Mouse (Mus musculus) left cerebral cortex, adult 2 months (tissue): ENCODE data around the gene Eif3j1. TPM values are rescaled to one million over a fixed set of nuclear protein-coding genes. Genes with fewer than 3 reads are reported as not detected.
"Not testable (repeated sequence)": the region's sequence is repeated elsewhere in the genome, so short reads cannot be mapped to it uniquely, and the experiment has no call there.

Experiments
- DNase-seq, 2 experiments: peaks; one replicate each; pipeline ENCODE4 v3.0.0; 2021 to 2022; ENCODE audit warnings: low spot score in 2 of 2, mixed read lengths in 1 of 2; ENCODE audit errors: extremely low spot score in 1 of 2
- H3K27ac ChIP-seq: fragments of 200-600 bp; 2 replicates; pipeline ENCODE4 v1.8.1; 2022
- H3K4me3 ChIP-seq: fragments of 200-600 bp; 2 replicates; pipeline ENCODE4 v1.8.1; 2022
- CTCF ChIP-seq: fragments of 200-600 bp; IDR thresholded peaks from 2 replicates; pipeline ENCODE4 v1.8.1; 2022; ENCODE audit warnings: antibody characterized with exemption, mild to moderate bottlenecking, moderate library complexity
- intact Hi-C: fragments of 180-260 bp; cut with DNase I; formaldehyde crosslinking; loops from one replicate; pipeline ENCODE4 v1.15.1; 2025
- microRNA-seq, 2 experiments: library from miRNA; unstranded; fragments of <30 nt; microRNA quantifications; one replicate each; pipeline ENCODE4 v1.2.0; 2021
- total RNA-seq, 2 experiments: library from RNA; stranded (reverse); gene quantifications; 2 replicates each; pipeline ENCODE4 v1.2.3; 2021

Eif3j1 gene
- total RNA-seq, 2 experiments from 2014 or later: 18.3 to 18.5 TPM

- intact Hi-C loops: no loop called here
- Histone ChIP-seq H3K27ac (no peak overlapping the region), H3K4me3 (no peak overlapping the region)
- TF ChIP-seq CTCF: no peak
- no peak for DNase-seq
These were observed 31.2 kb downstream of the Eif3j1 start for GRCm38 (mm10) chr2:122059365-122060115.

- no peak overlapping the region for H3K27ac ChIP-seq
- peak; percentile 45 for TF ChIP-seq CTCF
- no peak overlapping the region for H3K4me3 ChIP-seq
- intact Hi-C loops: no loop called here
- DNase-seq: peak in 1 of 2 experiments; percentile 27
These were observed 37.0 kb downstream of the Eif3j1 start for GRCm38 (mm10) chr2:122065200-122065969.

GRCm38 (mm10) chr2:122066241-122066640 lies 37.9 kb downstream of the Eif3j1 start:
- DNase-seq: no peak
- Histone ChIP-seq H3K4me3 (no peak overlapping the region), H3K27ac (no peak overlapping the region)
- intact Hi-C loops: no loop called here
- TF ChIP-seq CTCF: no peak

- no peak for DNase-seq
- intact Hi-C loops: no loop called here
- H3K27ac ChIP-seq: no peak overlapping the region
- no peak overlapping the region for H3K4me3 ChIP-seq
- TF ChIP-seq CTCF: no peak
These were observed 41.0 kb downstream of the Eif3j1 start for GRCm38 (mm10) chr2:122069144-122069912.

GRCm38 (mm10) chr2:122069922-122070321 lies 41.6 kb downstream of the Eif3j1 start:
- intact Hi-C loops: loop anchor here (2.0 to 5.0 kb wide), 3 partner anchors 91 to 232 kb away; partner anchors contain the start of gene Trim69
- TF ChIP-seq CTCF: peak; percentile 82
- DNase-seq: peak in 1 of 2 experiments; percentile 54
- H3K27ac ChIP-seq: no peak overlapping the region
- H3K4me3 ChIP-seq: no peak overlapping the region

- no peak for DNase-seq
- no peak overlapping the region for H3K27ac ChIP-seq
- H3K4me3 ChIP-seq: no peak overlapping the region
- no peak for TF ChIP-seq CTCF
- intact Hi-C loops: no loop called here
These were observed 53.5 kb downstream of the Eif3j1 start for GRCm38 (mm10) chr2:122081728-122082456.

GRCm38 (mm10) chr2:122086446-122086845 lies 58.1 kb downstream of the Eif3j1 start:
- no peak overlapping the region for H3K4me3 ChIP-seq
- no peak overlapping the region for H3K27ac ChIP-seq
- no peak for TF ChIP-seq CTCF
- no peak for DNase-seq
- intact Hi-C loops: no loop called here

GRCm38 (mm10) chr2:122093844-122094243 lies 65.5 kb downstream of the Eif3j1 start:
- intact Hi-C loops: no loop called here
- H3K27ac ChIP-seq: no peak overlapping the region
- no peak for DNase-seq
- TF ChIP-seq CTCF: no peak
- H3K4me3 ChIP-seq: no peak overlapping the region

- DNase-seq, intact Hi-C loops: not testable (repeated sequence)
These were observed 69.3 kb downstream of the Eif3j1 start for GRCm38 (mm10) chr2:122097686-122098085.

GRCm38 (mm10) chr2:122102070-122102469 lies 73.7 kb downstream of the Eif3j1 start:
- intact Hi-C loops: no loop called here
- peak; percentile 49 for TF ChIP-seq CTCF
- Histone ChIP-seq H3K27ac (no peak overlapping the region), H3K4me3 (no peak overlapping the region)
- no peak for DNase-seq

More at GRCm38 (mm10) chr2:122097686-122098085, 69.3 kb downstream of the Eif3j1 start:
- not testable (repeated sequence) for H3K27ac ChIP-seq, H3K4me3 ChIP-seq

Small RNAs within 50 kb of the gene (microRNA-seq; reads per million reads assigned to microRNA genes)
- gene Gm47314: 0 to 0.49 reads per million in 2 experiments

Other genes with a start within 250 kb of the Eif3j1 start
- 10 to 100 TPM; 53.8 to 56.3 TPM for gene Frmd5, start 221.5 kb upstream of the Eif3j1 start, total RNA-seq
- gene Casc4, start 161.6 kb upstream of the Eif3j1 start, total RNA-seq: 100 to 1,000 TPM in 1 of 2 experiments, 10 to 100 TPM in 1; 96.5 to 105 TPM
- gene Ctdspl2, start 72.5 kb upstream of the Eif3j1 start, total RNA-seq: 10 to 100 TPM; 33.2 to 34.2 TPM
- under 1 TPM; 0.29 to 0.33 TPM for gene Mageb3, start 72.5 kb upstream of the Eif3j1 start, total RNA-seq
- 10 to 100 TPM; 15.5 to 16.2 TPM for gene Spg11, start 89.8 kb downstream of the Eif3j1 start, total RNA-seq
- 100 to 1,000 TPM; 108 to 118 TPM for gene B2m, start 119.1 kb downstream of the Eif3j1 start, total RNA-seq
- gene Trim69, start 132.2 kb downstream of the Eif3j1 start, total RNA-seq: not detected
- gene Patl2, start 157.6 kb downstream of the Eif3j1 start, total RNA-seq: not detected
- not detected for gene Terb2, start 157.7 kb downstream of the Eif3j1 start, total RNA-seq
- gene Sord, start 206.2 kb downstream of the Eif3j1 start, total RNA-seq: 10 to 100 TPM; 15.2 to 18.5 TPM